Mouse (Mus musculus) 3T3-L1 (cell line): ENCODE measurements at regions not wholly inside any gene's neighbourhood (a gene's known extent, or its start where the extent isn't known, plus 50 kb on each side); places are given as distances from the start of the nearest gene placed in this dataset.
A peak's percentile ranks its signal among the peaks of the same experiment; 100 is the strongest.

ENCODE experiments used
- DNase-seq: peaks from one replicate; pipeline ENCODE4 v3.0.0-alpha.2; 2015; ENCODE audit warnings: low read depth, low spot score

DNA sequence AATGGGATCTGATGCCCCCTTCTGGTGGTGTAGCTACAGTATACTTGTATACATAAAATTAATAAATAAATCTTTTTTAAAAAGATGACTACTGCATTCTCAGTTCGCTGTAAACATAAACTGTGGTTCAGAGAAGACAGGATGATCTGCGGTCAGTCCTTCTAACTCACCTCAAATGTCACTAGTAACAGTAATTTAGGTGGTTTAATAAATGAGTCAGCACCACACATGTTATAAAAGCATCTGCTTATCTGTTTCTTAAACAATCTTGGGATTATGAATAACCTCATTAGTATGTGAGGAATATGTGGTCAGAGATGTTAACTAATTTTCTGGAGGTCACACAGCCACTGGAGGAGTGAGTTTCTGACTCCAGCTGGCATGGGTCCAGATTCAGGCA, 385.2 kb upstream of the Nrp1 start:
- DNase-seq, result peak; percentile 49

DNA sequence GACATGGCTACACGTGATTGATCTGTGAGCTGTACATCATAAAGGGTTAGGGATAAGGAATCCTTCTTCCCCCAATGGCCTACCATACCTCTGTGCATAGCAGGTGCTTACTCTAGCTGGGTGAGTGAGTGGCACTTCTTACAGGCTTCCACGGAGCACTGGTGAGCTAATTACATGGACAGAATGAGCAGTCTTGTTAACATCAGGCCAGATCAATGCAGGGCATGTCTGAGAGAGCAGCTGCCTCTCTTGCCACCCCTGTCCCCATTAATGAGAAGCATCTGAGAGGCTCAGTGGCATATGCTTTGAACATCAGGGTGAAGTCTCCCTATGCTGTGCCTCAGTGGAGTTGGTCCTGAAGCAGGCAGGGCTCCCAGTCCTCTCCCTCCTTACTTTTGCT, 380.7 kb upstream of the Nrp1 start:
- DNase-seq, result no peak

DNA sequence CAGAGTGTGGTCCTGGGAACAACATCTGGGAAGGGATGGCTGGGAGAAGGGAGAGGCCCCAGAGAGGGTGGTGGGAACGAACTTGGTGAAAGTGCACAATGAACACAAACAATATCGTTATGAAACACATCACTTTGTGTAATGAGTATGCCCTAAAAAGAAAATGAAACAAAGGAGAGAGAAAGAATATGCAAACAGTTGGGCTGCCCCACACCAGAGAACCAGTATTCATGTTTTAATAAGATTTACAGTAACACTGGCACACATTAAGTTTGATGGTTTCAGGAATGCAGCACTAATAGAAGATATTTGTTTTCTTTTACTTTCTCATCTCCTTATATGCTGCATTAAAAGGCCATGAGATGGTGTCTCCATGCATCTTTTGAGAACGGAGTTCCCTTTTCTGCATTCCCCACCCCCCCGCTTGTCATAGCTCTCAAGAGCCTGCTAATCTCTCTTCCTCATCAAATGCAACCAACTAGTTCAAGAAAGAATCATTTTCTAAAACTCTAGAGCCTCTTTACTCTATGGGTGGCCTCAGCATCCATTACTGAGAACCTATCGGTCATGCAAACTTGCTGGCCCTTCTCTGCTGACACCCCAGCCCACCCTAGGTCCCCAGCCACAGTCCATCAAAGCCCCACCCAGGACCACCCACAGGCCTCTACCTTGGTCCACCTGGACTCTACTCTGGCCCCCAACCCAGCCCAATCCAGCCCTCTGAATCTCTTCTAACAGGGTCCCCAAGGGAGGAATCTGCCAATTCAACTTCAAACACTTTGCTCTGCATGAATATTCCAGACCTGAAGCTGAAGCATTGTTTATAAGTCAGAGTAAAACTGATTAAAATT, 379.0 kb upstream of the Nrp1 start:
- no peak for DNase-seq

DNA sequence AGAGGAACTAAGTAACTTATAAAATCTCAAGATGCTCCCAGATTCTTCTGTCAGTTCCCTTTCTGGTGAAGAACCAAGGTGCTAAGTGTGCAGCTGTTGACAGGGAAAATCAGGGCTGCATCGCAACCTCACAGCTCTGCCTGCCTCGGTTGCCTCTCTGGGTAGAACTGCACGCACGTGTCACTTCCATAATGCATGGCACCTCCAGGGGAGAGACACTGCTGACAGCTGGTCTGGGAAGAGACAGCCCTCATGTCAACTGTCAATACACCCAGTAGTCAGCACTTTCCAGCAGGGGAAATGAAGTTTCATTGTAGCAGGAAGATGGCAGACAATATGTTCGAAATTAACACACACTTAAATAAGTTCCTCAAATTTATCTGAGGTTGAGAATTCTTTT, 376.2 kb upstream of the Nrp1 start:
- no peak for DNase-seq

DNA sequence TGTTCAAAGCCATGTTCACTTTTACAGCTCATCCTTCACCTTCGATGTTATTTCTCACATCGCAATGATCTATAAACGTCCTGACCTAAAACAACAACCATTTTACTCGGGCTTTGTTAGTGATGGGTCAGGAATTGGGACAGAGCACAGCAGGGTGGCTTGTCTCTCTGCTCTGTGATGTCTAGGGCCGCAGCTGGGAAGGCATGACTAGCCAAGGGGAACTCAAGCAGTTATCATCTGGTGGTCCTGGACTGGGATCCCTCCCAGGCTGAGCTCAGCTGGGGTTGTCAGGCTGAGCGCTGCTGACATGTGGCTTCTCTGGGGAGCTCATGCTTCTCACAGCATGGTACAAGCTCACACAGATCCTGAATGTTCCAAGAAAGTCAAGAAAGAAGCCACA, 372.8 kb upstream of the Nrp1 start:
- DNase-seq, result no peak

DNA sequence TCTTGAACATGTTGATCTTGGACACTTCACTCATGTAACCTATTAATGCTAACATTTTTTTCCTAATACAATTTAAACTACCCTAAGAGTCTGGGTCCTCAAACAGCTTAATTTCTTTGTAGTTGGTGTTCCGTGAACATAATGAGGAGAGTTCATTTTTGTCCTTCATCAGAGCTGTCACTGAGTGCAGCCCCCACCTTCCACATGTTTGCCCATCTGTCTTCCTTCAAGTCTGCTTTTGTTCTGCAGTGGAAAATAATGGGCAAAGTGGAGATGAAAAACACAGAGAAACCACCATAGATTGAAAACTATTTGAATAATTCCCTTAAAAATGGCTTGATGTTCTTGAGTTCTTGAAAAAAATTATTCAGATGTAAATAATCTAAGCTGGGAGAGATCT, 369.5 kb upstream of the Nrp1 start:
- no peak for DNase-seq

DNA sequence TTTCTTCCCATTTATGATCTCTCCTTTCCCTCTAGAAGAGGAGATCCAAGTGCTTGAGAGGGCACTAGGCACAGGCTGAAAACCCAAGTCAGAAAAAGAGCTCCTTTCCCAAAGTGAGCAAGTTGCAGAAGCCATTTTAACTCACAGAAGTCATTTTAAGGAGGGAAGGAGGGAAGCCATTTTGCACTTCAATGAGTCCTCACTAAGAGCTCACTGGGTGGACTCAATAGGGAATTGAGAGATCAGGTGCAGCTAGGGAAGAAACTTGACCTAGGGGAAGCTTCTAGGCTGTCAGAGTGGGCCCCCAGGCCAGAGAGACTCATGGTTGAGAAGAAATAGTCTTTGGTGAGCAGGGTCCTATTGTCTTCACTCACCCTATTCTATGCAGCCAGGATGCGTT, 363.5 kb upstream of the Nrp1 start:
- DNase-seq, result no peak

DNA sequence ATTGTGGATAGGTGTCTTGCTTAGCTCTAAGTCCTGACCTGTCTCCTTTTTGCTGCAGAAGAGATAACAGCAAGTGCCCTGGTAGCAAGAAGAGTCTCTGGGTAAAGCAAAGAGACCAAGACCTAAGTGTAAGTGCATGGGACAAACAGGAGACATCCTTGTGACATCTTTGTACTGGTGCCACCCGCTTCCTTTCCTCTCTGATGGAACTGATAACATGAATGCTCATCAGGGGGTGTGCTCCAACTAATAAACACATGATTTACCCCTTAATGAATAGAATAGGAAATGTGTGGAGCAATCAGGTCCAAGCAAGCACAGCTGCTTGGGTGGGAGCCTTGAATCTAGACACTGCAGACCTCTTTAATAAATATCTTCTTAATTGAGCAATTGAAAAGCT, 362.9 kb upstream of the Nrp1 start:
- no peak for DNase-seq

DNA sequence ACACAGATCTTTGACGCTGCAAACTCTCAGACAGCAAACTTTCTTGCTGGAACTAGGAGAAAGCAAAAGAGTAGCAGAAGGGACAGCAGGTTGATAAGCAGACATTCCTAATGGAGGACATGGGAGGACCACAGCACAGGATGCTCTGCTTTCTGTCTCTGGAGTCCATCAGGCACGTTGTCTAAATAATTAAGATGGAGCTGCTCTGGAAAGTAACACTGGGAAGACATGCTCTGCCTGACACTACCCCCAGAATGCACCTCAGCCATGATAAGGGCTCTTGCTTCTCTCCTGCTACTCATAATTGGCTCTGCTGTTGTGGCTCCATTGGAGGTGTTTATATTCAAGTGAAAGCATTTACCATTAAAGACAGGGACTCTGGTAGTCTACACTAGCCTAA, 356.0 kb upstream of the Nrp1 start:
- DNase-seq, result no peak

DNA sequence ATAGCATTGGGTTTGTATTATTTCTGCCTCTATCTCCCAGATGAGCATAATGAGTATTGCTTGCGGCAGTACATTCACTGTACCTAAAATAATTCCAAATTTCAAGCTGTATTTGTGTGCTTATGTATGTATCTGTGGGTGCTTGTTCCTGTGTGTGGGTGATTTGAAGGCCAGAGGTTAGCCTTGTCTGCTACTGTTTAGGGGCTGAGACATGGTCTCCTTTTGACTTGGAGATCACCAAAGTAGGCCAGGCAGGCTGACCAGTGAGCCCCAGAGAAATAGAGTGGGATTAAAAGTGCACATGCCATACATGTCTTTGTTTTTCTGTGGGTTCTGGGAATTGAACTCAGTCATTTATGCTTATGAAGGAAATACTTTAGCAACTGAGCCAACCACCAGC, 355.6 kb upstream of the Nrp1 start:
- DNase-seq, result no peak

DNA sequence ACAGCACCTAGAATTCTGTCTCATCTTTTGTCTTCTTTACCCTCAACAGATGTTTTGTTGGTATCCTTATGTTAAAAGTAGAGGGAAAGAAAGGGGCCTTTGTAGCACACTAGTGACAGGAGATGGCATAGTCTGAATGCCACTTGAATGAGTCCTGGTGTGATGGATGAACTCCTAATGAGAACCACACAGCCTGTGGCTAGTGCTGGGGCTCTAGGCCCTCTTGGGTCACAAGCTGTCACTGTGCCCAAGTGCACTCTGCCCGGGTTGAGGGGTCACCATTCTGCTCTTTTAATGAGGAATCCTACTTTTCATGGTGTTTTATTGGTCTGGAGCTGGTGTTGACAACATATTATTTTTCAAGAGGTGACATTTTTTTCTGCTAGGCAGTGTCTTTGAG, 355.0 kb upstream of the Nrp1 start:
- peak; percentile 63 for DNase-seq

DNA sequence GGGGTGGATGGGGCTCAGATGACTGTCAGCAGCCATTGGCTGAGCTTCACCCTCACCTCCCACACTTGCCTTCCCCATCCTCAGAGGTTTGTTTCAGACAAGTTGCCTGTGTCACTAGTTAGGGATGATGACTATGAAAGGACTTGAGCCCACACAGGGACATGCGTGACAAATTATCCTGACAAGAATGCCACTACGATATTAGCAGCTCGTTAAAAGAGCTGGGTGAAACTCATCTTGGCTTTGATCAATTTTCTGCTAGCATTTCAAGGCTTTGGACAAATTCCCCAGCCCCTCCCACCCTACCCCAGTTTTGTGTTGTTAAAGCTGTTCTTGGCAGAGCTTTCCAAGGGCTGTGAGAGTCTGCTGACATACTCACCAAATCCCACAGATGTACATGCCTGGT, 354.5 kb upstream of the Nrp1 start:
- DNase-seq, result peak; percentile 12

DNA sequence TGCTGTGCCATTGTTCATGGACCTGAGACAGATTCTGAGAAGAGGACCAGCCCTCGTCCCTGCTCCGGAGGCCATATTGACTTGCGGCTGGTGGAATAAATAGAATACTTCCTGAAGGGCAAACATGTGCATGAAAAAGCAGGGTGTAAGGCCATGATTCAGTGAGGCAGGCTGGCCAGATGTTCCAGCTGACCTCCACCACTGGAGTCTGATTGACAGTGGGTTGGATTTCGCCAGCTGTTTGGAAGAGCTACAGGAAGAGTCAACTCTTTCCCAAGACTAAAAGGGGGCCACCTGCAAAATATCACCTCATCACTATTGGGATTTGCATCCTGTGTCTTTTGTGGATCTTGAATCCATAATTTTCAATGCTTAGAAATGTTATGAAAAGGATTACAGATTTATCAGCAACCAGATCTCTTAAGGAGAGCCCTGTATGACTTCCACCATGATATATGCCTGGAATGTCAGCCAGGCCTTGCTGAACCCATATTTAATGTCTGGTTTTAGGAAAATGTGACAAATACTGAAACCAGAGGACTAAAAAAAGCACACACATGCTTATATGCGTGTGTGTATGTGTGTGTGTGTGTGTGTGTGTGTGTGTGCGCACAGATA, 348.9 kb upstream of the Nrp1 start:
- DNase-seq, result peak; percentile 52

DNA sequence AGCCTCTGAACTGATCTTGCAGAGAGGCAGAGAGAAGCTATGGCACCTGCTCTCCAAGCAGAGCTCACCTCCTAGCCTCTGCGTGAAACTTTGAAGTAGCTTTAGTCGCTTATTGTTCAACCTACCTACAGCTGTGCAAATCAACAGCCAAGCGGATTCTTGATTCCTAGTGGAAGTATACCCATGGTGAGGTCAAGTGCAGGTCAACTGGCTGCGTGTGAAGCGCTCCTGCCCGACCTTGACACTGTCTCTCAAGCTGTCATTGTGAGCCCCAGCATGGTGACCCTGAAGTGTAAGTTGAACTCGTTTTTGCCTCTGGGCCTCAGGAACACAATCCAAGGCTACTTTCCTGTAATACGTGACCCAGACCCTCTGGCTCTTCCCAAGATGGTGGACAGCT, 341.2 kb upstream of the Nrp1 start:
- no peak for DNase-seq

DNA sequence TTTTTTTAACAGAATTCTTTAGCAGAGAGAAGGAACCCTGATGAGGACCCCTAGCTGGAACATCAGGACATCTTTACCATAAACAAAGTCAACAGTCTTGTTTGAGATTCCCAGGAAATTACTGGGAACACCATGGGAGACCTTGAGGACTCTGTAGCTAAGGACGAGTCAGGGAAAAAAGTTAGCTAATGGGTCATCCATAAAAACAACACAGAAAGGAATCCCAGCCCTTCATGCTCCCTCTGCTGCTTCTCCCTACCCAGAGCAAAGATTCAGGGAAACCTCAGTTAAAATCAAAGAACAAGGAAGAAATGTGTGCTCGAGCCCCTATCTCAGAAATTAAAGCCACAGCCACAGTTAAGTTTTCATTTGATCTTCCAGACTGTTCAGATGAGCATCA, 334.7 kb upstream of the Nrp1 start:
- no peak for DNase-seq

DNA sequence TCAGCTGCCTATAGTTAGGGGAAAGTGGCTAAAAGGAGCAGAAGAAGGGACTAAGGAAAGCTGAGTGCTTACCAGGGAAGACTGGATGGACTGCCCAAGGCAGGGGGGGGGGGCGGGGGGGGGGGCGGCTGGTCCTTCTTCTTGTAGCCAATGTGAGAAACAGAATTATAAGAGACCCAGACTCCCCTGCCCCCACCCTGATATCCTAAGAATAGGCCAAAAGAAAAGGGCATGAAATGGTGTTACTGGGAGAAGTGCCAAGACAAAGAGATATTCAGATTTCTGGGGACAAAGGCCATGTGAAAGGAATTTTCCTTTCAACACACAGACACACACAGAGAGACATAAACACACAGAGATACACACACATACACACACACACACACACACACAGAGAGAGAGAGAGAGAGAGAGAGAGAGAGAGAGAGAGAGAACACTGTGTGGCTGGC, 333.6 kb upstream of the Nrp1 start:
- DNase-seq, result peak; percentile 74

DNA sequence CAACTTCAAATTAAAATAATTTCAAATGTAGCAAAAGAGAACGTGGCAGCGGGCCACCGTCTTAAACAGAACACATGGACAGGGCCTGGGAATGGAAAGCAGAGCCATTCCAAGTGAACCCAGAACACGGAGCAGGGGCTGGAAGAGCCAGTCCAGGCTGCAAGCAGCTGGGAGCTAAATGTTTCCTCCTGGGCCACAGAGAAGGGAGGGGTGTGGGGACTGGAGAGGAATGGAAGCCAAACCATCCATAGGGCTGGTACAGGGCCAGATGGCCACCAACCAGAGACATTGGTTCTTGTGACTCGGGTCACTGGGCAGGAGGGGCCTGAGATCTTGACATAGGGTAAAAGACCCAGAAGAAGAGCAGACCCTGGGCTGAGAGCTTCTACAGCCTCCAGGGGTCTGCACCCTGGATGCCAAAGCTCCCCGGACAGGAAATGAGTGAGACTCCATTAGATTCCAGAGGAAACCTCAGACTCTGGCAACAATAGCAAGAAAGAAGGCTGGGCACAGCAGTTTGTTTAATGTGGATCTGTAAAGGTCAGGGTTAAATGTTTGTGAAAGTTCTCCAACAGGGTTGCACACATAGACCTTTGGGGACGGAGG, 333.1 kb upstream of the Nrp1 start:
- DNase-seq, result peak; percentile 85

DNA sequence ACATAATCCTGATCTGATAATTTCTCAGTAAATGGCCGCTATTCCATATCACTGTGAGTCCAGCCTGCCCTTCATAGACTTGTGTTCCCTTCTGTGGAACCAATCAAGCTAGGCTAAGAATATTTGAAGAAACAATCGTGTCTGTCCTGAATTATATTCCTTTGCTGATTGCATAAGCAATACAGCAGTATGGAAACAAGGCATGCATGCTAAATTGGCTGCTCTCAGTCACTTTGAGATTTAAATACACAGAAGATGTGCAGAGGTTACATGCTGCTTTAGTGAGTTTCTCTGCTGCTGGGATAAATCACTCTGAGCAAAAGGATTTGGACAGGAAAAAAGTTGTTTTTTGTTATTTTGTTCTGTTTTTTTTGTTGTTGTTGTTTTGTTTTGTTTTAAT, 331.4 kb upstream of the Nrp1 start:
- DNase-seq, result no peak

DNA sequence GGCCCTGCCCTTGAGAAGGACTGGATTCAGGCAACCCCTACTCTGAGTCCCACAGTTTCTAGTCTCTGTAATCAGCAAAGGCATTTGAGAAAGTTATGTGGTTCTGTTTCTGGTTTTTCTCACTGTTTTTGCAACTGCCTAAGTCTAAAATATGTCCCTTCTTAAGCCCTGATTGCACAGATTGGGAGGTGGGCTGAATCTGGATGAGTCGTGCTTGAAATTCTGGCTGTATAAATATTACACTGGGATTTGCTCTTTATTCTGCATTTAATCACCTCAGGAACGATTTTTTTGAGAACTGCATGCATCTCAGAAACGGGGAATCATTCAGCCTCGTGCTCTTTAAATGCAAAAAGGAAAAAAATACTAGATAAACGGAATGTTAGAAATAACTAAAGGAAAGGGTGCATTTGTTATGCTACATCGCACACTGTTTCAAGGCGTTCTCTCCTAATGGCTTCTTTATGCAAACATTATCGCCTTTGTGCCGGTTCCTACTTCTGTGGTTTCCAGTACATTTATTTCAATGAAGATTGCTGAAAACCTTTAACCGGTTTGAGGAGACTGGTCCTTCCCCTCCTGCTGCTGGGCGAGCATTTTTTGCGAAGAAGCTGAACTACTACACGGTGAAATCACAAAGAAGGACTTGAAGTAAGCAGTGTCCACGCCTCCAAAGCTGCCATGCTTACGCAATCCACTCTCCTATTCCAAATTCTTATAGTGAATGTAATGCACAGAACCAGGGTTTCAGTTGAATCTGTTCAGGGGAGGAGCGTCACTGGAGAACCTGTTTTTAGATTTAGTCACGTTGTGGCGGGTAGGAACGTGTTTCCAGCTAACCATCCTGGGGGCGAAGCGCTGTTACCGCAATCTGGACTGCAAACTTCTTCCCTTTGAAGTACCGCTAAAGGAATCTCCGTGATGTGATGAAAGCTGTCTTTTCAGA, 327.8 kb upstream of the Nrp1 start:
- DNase-seq, result peak; percentile 19

DNA sequence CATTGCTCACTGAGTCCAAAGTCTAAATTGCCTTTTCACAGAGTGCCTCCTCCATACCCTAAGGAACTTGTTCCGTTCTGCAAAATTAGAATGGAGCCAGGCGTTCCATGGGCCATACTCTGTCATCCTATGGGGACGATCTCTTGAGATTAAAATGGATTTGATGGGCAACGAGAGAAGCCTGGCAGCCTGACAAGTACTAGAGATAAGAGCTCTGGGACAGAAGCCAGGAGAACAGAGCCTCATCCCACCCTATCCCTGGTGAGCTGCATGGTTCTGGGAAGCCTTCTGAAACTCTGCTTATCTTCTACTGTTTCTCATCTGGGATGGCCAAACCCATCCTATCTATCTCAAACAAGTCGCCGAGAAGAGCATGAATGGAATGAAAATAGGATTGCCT, 324.3 kb upstream of the Nrp1 start:
- DNase-seq, result peak; percentile 20

DNA sequence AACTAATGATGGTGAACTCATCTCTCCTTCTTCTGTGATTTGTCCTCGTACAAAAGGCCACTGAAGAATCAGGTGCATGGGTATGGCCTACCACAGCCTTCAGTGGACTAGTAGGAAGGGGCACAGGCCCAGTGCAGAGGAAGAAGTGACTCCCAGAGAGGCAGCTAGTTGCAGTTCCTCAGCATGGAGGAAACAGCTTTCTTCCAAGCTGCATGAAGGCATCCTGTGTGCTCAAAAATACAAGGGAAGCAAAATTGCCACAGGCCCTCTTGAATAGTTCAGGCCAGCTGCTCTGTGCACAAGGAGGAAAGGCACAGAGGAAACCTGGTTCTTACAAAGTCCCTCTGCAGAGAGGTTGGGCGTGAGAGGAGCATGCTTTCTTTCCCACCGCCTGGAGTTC, 322.7 kb upstream of the Nrp1 start:
- no peak for DNase-seq
